Mouse (Mus musculus): ENCODE results near the gene Teddm3.
A peak's percentile ranks its signal among the peaks of the same experiment; 100 is the strongest.
"Not testable (repeated sequence)": the region's sequence is repeated elsewhere in the genome, so short reads cannot be mapped to it uniquely, and the experiment has no call there.

Teddm3 gene

GRCm38 (mm10) chr16:21151564-21152361 is 2.0 kb downstream of the Teddm3 start:
- DNase-seq (ENCODE audit: low spot score): peak; percentile 4

GRCm38 (mm10) chr16:21149896-21150295 is 3.9 kb downstream of the Teddm3 start:
- no peak for DNase-seq (ENCODE audit: low spot score)

DNA sequence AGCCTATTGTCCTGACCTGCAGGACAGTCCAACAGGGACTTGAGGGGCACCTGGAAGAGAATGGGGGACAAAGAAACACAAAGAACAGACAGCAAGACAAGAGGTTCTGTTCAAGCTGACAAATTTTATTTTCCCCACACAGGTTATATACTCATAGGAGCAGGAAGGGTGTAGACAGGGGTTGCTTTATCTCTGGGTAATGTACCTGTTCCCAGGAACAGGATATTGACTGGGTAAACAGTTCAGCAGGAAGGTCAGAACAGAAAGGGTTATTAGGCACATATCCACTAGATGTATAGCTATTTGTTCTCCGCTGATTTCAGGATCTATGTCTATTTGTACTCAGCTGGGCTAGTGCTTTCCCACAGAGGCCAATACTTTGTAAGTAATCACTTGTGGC is 5.3 kb downstream of the Teddm3 start:
- not testable (repeated sequence) for DNase-seq (ENCODE audit: low spot score)

DNA sequence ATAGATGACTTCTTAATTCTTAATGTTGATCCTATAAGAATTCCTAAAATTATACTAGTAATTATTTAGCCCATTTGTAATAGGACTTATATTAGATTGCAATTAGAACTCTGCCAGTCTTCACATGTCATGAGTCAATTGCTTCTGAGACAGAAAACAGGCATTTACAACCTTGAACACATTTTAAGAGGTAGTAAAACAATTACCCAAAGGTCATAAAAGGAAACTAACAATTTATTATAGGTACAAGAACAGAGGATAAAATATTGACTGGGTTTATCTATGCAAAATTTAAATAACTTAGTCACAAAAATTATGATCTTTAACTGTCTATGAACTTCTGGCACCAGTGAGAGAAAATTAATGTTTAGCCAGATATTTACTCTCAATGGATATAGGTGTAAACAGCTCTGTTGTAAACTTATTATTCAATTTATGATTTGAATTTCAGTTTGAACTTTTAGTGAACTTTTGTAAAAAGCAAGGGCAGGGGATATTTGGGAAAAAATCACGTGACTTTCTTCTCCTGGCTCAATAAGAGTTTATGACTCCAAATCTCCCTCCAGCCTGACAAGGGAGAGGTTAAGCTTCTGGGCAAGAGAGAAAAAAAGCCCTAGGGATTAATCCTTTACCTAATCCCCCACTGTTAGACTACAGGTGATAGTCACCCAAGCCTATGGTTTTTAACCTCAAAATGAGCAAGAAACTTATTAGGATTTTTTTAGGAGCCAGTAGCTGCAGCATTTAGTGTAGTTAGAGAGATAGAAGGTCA is 17.3 kb downstream of the Teddm3 start:
- no peak for DNase-seq (ENCODE audit: low spot score)

DNA sequence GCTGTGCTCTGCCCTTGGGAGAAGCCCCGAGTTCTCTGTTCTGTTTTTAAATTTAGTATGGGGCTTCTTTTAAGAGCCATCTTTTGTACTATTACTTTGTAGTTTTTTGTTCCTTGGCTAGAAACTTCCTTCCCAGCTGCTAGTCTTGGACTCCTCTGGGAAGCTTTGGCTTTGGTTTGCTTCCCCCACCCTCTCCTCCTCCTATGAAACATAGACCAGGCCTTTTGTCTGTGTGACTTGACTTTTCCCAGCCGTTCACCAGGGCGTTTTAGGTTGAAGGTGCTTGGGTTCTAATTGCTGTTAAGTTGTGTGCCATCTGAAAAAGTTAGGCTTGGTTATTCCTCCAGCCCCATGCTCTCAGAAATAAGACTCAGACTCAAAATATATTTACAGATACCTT is 26.1 kb downstream of the Teddm3 start:
- DNase-seq (ENCODE audit: low spot score): peak; percentile 31

- not testable (repeated sequence) for DNase-seq (ENCODE audit: low spot score)
Measured at GRCm38 (mm10) chr16:21122776-21123175, 31.0 kb downstream of the Teddm3 start.

DNA sequence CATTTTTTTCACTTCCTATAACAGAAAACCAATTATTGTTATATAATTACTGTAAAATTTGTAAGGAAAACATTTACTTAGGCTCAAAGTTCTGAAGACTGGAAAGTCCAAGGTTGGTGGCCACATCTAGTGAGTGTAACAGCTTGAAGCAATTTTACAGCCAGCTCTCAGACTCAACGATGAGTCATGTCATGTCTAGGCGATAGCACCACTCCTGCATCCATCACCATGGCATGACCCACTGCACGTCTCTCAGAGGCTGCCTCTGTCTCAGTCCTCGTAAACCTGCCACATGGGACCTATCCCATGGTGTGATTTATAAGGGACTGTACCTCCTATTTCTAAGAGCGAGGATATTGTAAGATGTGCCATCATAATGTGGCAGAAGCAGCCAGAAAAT is 37.7 kb downstream of the Teddm3 start:
- no peak for DNase-seq (ENCODE audit: low spot score)

GRCm38 (mm10) chr16:21109473-21109872 is 44.3 kb downstream of the Teddm3 start:
- DNase-seq (ENCODE audit: low spot score): peak; percentile 3

Data from lung, postnatal 25 days (tissue).